Mouse (Mus musculus): Measurements from ENCODE around the gene Wwox. TPM values are rescaled to one million over a fixed set of nuclear protein-coding genes. Genes with fewer than 3 reads are reported as not detected.

The Wwox gene
- total and polyA plus RNA-seq, 3 experiments = 7.6 to 61.8 (median 12.2) TPM

GRCm38 (mm10) chr8:115243465-115244027, 804.1 kb downstream of the Wwox start:
- H3K4me3 ChIP-seq (ENCODE audit: control insufficient read depth in 1 of 2, insufficient read depth in 1 of 2, low read depth in 2 of 2, low read length in 2 of 2) = no peak overlapping the region
- no peaks in the 10 kb centered on the region for H3K4me1 ChIP-seq (ENCODE audit: control insufficient read depth in 1 of 2, insufficient read depth in 2 of 2, low read length in 2 of 2)
- H3K36me3 ChIP-seq (ENCODE audit: control insufficient read depth in 1 of 2, insufficient read depth in 2 of 2, low read length in 2 of 2) = no peaks in the 10 kb centered on the region
- TF ChIP-seq MAZ (IDR thresholded peaks at IDR 0.05; ENCODE audit: low read depth, low read length) (no peak), CHD1 (IDR thresholded peaks at IDR 0.05; ENCODE audit: low read depth, low read length) (no peak), USF1 (IDR thresholded peaks at IDR 0.05; ENCODE audit: low read depth, low read length) (no peak), NRF1 (IDR thresholded peaks at IDR 0.05; ENCODE audit: insufficient read depth, low read depth, low read length, poor library complexity, severe bottlenecking) (no peak), MEF2A (IDR thresholded peaks at IDR 0.05; ENCODE audit: extremely low read depth, insufficient replicate concordance, low read depth, low read length, poor library complexity, severe bottlenecking) (no peak)
- no peaks in the 10 kb centered on the region for H3K27me3 ChIP-seq (ENCODE audit: control insufficient read depth in 1 of 2, insufficient read depth in 2 of 2, low read length in 2 of 2)
- no peak overlapping the region for H3K9ac ChIP-seq (ENCODE audit: control insufficient read depth, low read depth, low read length, poor library complexity, severe bottlenecking)
- H3K27ac ChIP-seq (ENCODE audit: control insufficient read depth, low read depth, low read length) = no peak overlapping the region
- no peaks in the 10 kb centered on the region for H3K79me2 ChIP-seq (ENCODE audit: control insufficient read depth, insufficient read depth, low read length, poor library complexity)
- H3K9me3 ChIP-seq (replicated peaks; ENCODE audit: insufficient read depth, low read length) = no peaks in the 10 kb centered on the region
- no peak for DNase-seq (ENCODE audit: low read depth, low spot score)

GRCm38 (mm10) chr8:115249688-115250366, 810.4 kb downstream of the Wwox start:
- no peak for TF ChIP-seq TAL1 (IDR thresholded peaks at IDR 0.05; ENCODE audit: low read length)
- no peak for TF ChIP-seq MYB (IDR thresholded peaks at IDR 0.05; ENCODE audit: low read depth, low read length)
- no peak for TF ChIP-seq ZNF384 (IDR thresholded peaks at IDR 0.05; ENCODE audit: low read depth, low read length)
- TF ChIP-seq ETS1 (IDR thresholded peaks at IDR 0.05; ENCODE audit: low read depth, low read length) = no peak
- TF ChIP-seq TCF12 (IDR thresholded peaks at IDR 0.05; ENCODE audit: low read depth, low read length) = no peak
- TF ChIP-seq GATA1 (IDR thresholded peaks at IDR 0.05; ENCODE audit: low read depth, low read length) = no peak
- TF ChIP-seq MAFK (IDR thresholded peaks at IDR 0.05; ENCODE audit: borderline replicate concordance, low read depth, low read length) = no peak
- TF ChIP-seq CTCF (IDR thresholded peaks at IDR 0.05 in 2 of 3, conservative IDR thresholded peaks at IDR 0.05 in 1 of 3; ENCODE audit: control insufficient read depth in 1 of 3, insufficient read depth in 1 of 3, low read depth in 2 of 3, low read length in 3 of 3, poor library complexity in 1 of 3, severe bottlenecking in 1 of 3) = no peak
- no peak for TF ChIP-seq RAD21 (IDR thresholded peaks at IDR 0.05; ENCODE audit: low read depth, low read length)
- no peak for TF ChIP-seq CHD1 (IDR thresholded peaks at IDR 0.05; ENCODE audit: low read depth, low read length)
- no peak for TF ChIP-seq JUND (IDR thresholded peaks at IDR 0.05; ENCODE audit: low read depth, low read length)
- no peak for TF ChIP-seq POLR2AphosphoS2 (IDR thresholded peaks at IDR 0.05; ENCODE audit: low read length)
- no peak for TF ChIP-seq SMC3 (IDR thresholded peaks at IDR 0.05; ENCODE audit: low read depth, low read length)
- no peak for TF ChIP-seq MAX (IDR thresholded peaks at IDR 0.05; ENCODE audit: low read length)
- TF ChIP-seq ZC3H11A (IDR thresholded peaks at IDR 0.05; ENCODE audit: low read depth, low read length) = no peak
- no peak for DNase-seq (ENCODE audit: low read depth, low spot score)
- no peak overlapping the region for H3K4me3 ChIP-seq (ENCODE audit: control insufficient read depth in 1 of 2, insufficient read depth in 1 of 2, low read depth in 2 of 2, low read length in 2 of 2)
- no peaks in the 10 kb centered on the region for H3K36me3 ChIP-seq (ENCODE audit: control insufficient read depth in 1 of 2, insufficient read depth in 2 of 2, low read length in 2 of 2)
- H3K27ac ChIP-seq (ENCODE audit: control insufficient read depth, low read depth, low read length) = no peak overlapping the region
- no peak overlapping the region for H3K9ac ChIP-seq (ENCODE audit: control insufficient read depth, low read depth, low read length, poor library complexity, severe bottlenecking)
- no peaks in the 10 kb centered on the region for H3K4me1 ChIP-seq (ENCODE audit: control insufficient read depth in 1 of 2, insufficient read depth in 2 of 2, low read length in 2 of 2)
- H3K9me3 ChIP-seq (replicated peaks; ENCODE audit: insufficient read depth, low read length) = no peaks in the 10 kb centered on the region
- no peaks in the 10 kb centered on the region for H3K27me3 ChIP-seq (ENCODE audit: control insufficient read depth in 1 of 2, insufficient read depth in 2 of 2, low read length in 2 of 2)
- no peaks in the 10 kb centered on the region for H3K79me2 ChIP-seq (ENCODE audit: control insufficient read depth, insufficient read depth, low read length, poor library complexity)
